Mouse (Mus musculus) lung, adult 2 months (tissue): Measurements from ENCODE around the gene Slc4a1. TPM values are rescaled to one million over a fixed set of nuclear protein-coding genes. Genes with fewer than 3 reads are reported as not detected.
"Not testable (repeated sequence)": the region's sequence is repeated elsewhere in the genome, so short reads cannot be mapped to it uniquely, and the experiment has no call there.

ENCODE experiments used
- DNase-seq: peaks from one replicate; pipeline ENCODE4 v3.0.0; 2022
- H3K4me1 ChIP-seq: fragments of 200-500 bp; 2 replicates; pipeline ENCODE4 v1.6.1; 2011; ENCODE audit warnings: low read length; ENCODE audit not compliant: control insufficient read depth, insufficient read depth
- H3K4me3 ChIP-seq: fragments of 200-500 bp; replicated peaks from 2 replicates; pipeline ENCODE3; 2011; ENCODE audit warnings: low read depth, mild to moderate bottlenecking, control low read depth, low read length; ENCODE audit errors: extremely low read depth
- CTCF ChIP-seq: fragments of 200-500 bp; IDR thresholded peaks from 2 replicates; pipeline ENCODE4 v1.5.1; 2011; ENCODE audit warnings: mild to moderate bottlenecking, low read length, control low read depth; ENCODE audit not compliant: insufficient read depth
- POLR2A ChIP-seq: fragments of 200-500 bp; IDR thresholded peaks from 2 replicates; pipeline ENCODE4 v1.6.1; 2011; ENCODE audit warnings: low read depth, mild to moderate bottlenecking, control low read depth, low read length, borderline replicate concordance; ENCODE audit errors: extremely low read depth
- whole genome bisulfite sequencing: fragments of 180-500 bp; shearing (Covaris S2); methylation state at CpG from one replicate; pipeline ENCODE4 v1.1.7; 2018; 5-methylcytosine and 5-hydroxymethylcytosine counted together
- polyA plus RNA-seq: library from polyadenylated mRNA; depleted of rRNA; stranded (reverse); fragments of >200 nt; gene quantifications from 2 replicates; pipeline ENCODE4 v1.2.3, GENCODE M21; 2012

Slc4a1 gene
- polyA plus RNA-seq, 1 experiment, result 1.1 TPM

DNA sequence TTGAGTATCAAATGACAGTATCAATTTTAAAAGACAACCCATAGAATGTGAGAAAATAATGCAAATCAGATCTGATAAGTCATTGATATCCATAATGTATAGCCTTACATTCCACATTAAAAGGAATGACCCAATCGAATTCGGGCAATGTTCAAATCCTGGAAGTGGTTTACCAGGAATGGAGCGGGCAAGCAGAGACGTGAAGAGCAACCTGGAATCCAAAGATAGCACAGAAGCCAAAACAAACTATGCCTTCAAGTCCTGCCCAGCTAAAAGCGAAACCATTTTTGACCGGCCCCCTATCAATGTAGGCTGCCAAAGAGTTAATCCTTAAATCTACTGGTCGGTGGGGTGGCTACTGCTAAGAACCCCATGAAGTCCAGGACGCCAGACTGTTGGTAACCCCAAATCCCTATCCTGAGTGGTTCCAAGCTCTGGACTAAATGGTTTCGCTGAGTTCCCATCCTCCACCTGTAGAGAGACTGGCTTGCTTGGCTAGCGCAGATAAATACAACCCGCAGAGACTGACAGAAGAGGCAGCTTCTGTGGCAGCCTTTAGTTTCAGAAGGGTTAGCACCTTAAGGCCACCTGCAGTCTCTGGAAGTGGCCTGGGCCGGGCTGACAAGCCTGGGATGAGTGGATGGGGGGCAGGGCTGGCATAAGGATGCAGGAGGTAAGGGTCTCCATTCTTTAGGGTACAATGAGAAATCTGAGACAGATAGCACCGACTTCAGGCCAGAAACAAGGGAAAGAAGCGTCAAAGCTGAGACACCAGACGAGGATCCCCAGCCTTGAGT lies 26.6 kb upstream of the Slc4a1 start:
- 16% methylated on average over 15 of the region's 15 CpGs for WGBS
- Histone ChIP-seq H3K4me1 (no peaks in the 10 kb centered on the region), H3K4me3 (peak overlapping the region; percentile 33)
- TF ChIP-seq CTCF (no peak), POLR2A (no peak)
- no peak for DNase-seq

DNA sequence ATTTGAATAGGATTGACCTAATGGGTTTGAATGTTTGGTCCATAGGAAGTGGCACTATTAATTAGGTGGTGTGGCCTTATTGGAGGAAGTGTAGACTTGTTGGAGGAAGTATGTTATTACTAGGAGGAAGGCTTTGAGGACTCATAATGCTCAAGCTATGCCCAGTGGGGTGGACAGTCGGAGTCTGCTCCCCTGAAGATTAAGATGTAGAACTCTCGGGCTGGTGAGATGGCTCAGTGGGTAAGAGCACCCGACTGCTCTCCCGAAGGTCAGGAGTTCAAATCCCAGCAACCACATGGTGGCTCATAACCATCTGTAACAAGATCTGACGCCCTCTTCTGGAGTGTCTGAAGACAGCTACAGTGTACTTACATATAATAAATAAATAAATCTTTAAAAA lies 23.4 kb upstream of the Slc4a1 start:
- 81% methylated on average over 4 of the region's 5 CpGs for WGBS
- not testable (repeated sequence) for H3K4me1 ChIP-seq, DNase-seq, H3K4me3 ChIP-seq

DNA sequence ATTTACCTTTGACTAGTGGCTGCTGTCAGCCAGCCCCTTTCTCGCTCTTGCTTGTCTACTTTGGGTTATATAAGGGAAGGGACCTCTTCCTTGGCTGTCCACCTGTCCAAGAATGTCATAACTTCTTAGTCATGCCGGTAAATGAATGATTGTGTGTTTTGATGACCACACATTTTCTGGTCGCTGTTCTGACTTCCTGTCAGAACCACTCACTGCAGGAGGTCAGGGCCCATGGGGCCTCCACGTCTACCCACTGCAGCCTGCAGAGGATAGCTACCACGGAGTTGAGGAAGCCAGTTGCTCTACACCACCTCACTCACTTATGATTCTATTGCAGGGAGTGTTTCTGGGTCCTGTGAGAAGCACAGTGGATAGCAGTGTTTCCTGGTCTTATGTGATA lies 20.1 kb upstream of the Slc4a1 start:
- Histone ChIP-seq H3K4me3 (no peak overlapping the region), H3K4me1 (no peaks in the 10 kb centered on the region)
- TF ChIP-seq POLR2A (no peak), CTCF (no peak)
- DNase-seq, result no peak
- 40% methylated on average over 5 of the region's 5 CpGs for WGBS

DNA sequence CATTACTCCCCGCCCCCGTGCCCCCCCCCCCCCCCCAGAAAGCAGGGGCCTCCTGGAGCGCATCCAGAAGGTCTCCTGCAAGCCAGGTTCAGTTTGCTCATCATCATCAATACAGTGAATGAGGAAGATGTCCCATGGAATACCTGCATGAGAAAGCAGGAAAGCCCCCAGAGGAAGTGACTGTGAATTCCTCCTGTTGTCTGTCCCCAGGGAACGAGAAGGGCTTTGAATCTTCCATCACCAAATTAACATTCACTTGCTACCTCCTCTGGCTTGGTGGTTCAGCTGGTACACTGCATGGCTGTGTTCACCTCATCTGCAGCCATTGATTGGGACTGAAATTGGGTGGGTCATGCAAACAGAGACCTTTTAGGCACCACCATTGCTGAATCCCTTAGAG lies 19.1 kb upstream of the Slc4a1 start:
- no peak for TF ChIP-seq CTCF
- no peak for TF ChIP-seq POLR2A
- Histone ChIP-seq H3K4me3 (no peak overlapping the region), H3K4me1 (no peaks in the 10 kb centered on the region)
- 46% methylated on average over 4 of the region's 4 CpGs for WGBS
- no peak for DNase-seq

DNA sequence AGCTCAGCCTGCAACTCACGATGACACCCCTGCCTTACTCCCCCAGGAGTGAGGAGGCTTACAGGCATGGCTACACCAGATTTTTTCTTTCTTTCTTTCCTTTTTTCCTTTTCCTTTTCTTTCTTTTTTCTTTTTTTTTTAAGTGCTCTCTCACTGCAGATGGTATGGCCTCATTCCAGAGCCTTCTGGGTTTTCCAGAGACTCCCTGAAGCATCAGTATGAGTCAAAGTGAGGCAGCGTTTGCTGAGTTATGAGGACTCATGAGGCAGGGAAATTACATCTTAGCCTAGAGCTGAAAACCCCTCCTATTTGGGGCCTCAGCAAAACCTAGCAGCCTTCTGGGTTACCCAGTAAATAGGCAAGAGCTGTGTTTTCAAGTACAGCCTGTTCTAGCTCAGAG lies 18.4 kb upstream of the Slc4a1 start:
- DNase-seq, result no peak
- no peaks in the 10 kb centered on the region for H3K4me1 ChIP-seq
- no peak overlapping the region for H3K4me3 ChIP-seq
- 69% methylated on average over 2 of the region's 2 CpGs for WGBS
- TF ChIP-seq POLR2A, result no peak
- TF ChIP-seq CTCF, result no peak

DNA sequence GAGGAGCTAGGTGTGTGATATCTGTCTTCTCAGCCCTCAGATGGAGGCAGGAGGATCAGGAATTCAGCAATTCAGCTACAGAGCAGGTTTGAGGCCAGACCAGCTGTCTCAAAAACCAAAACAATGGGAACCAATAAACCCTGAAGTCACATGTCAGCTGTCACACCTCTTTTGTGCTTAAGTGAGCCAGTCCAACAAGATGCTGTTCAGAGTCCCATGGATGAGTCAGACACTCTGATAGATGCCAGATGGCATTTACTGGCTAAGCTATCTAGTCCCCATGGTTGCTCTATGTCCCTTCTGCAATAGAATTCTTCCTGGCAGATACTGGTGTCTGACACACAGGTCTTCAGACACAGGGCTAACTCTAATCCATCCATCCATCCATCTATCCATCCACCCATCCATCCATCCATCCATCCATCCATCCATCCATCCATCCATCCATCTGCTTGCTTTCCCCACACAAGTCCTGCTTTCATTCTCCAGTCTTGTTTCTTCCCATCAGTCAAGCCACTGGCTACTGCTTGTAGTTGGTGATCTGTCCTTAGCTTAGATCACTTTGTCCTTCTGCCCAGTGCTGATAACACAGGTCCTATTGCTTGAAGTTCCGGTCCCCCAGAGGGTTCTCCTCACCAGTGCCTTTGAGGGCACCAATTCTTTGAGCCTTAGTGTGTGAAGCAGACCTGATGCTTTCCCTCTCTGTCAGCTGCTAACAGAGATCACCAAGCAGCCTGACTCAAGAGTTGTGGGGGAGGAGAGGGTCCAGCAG lies 17.5 kb upstream of the Slc4a1 start:
- Histone ChIP-seq H3K4me3 (no peak overlapping the region), H3K4me1 (no peaks in the 10 kb centered on the region)
- TF ChIP-seq POLR2A, result no peak
- TF ChIP-seq CTCF, result no peak
- DNase-seq, result no peak
- 76% methylated on average over 1 of the region's 1 CpGs for WGBS

DNA sequence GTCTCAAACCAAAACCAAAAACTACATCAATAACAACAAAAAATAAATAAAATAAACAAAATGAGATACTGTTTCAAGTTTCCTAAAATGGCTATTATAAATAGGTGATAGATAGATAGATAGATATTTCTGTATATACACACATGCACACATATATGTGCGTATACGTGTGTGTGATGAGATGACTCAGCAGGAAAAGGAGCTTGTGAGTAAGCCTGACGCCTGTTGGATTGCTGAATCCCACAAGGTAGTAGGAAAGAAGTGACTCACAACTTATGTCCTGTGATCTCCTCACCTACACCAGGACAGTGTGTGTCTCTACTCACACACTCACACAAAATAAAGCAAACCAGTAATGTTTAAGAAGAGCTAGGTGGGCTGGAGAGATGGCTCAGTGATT lies 16.8 kb upstream of the Slc4a1 start:
- H3K4me1 ChIP-seq, result no peaks in the 10 kb centered on the region
- no peak for DNase-seq
- 77% methylated on average over 3 of the region's 3 CpGs for WGBS
- H3K4me3 ChIP-seq, result no peak overlapping the region
- TF ChIP-seq CTCF (no peak), POLR2A (no peak)

DNA sequence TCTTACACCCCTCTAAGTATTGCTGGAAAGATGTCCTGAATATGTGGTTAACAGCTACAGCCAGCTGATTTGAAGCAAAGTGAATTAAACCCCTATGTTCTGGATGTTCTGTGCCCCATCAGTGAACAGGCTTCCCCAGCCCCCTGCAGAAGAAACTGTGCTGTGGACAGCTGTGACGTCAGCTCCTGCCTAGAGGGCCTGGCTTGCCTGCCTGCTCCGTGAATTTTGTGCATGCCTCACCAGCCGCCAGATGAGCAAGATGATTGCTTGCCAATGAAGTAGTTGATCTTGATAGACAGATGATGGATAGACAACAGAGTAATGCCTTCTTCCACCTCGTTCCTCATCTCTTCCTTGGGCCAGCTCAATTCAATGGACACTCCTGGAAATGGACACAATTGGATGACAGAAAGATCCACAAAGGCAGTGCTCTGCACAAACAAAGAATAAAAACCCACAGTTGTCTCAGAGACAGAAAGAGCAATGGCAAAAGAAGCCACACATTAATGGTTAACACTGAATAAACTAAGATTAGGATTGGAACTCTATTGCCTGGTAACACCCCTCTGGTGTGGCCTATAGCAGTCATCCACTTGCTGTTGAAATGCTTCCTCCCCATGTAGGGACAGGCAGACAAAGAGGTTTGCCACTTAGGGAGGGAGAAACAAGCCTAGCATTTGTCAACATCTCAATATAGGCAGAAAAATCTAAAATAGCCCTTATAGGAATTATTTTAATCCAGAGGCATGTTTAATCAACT lies 15.5 kb upstream of the Slc4a1 start:
- H3K4me1 ChIP-seq, result no peaks in the 10 kb centered on the region
- H3K4me3 ChIP-seq, result no peak overlapping the region
- 49% methylated on average over 4 of the region's 4 CpGs for WGBS
- DNase-seq, result no peak
- TF ChIP-seq CTCF, result no peak
- TF ChIP-seq POLR2A, result no peak

DNA sequence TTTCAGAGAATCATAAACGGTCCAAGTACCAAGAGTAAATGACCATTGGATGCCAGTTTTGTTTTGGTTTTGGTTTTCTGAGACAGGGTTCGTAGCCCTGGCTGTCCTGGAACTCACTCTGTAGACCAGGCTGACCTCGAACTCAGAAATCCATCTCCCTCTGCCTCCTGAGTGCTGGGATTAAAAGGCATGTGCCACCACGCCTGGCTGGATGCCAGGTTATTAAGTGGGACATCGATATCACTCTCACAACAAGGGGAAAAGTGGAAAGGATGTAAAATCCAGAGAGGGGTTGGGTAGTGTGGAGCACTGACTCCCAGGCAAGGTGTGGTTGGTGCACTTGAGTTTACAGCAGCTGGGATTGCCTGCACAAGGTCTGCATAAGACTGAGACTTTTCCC lies 14.1 kb upstream of the Slc4a1 start:
- DNase-seq, result no peak
- no peaks in the 10 kb centered on the region for H3K4me1 ChIP-seq
- TF ChIP-seq POLR2A (no peak), CTCF (no peak)
- H3K4me3 ChIP-seq, result no peak overlapping the region
- 59% methylated on average over 5 of the region's 5 CpGs for WGBS
